Mouse (Mus musculus) lung, postnatal 0 days (tissue): ENCODE data around the gene Epsti1. TPM values are rescaled to one million over a fixed set of nuclear protein-coding genes. Genes with fewer than 3 reads are reported as not detected.
A peak's percentile ranks its signal among the peaks of the same experiment; 100 is the strongest.

Experiments used
- ATAC-seq: fragments of 200-750 bp; cut with Nextera tagmentation; 2 replicates; pipeline ENCODE4 v1.8.0; 2017; ENCODE audit warnings: moderate library complexity
- DNase-seq: peaks from one replicate; pipeline ENCODE4 v3.0.0-alpha.2; 2016; ENCODE audit warnings: low spot score
- H3K27ac ChIP-seq: fragments of 300-500 bp; sonication (generic); 2 replicates; pipeline ENCODE4 v1.5.1; 2014; ENCODE audit warnings: antibody characterized with exemption, mild to moderate bottlenecking, low read length, mixed read lengths
- H3K27me3 ChIP-seq: fragments of 300-500 bp; sonication (generic); replicated peaks from 2 replicates; pipeline ENCODE4 v1.6.1; 2014; ENCODE audit warnings: low read length, mixed read lengths; ENCODE audit not compliant: insufficient read depth
- H3K36me3 ChIP-seq: fragments of 300-500 bp; sonication (generic); 2 replicates; pipeline ENCODE4 v1.6.1; 2014; ENCODE audit warnings: low read length, mixed read lengths; ENCODE audit not compliant: insufficient read depth
- H3K4me1 ChIP-seq: fragments of 300-500 bp; sonication (generic); 2 replicates; pipeline ENCODE4 v1.6.1; 2014; ENCODE audit warnings: antibody characterized with exemption, low read depth, low read length, mixed read lengths; ENCODE audit not compliant: insufficient read depth
- H3K4me2 ChIP-seq: fragments of 300-500 bp; sonication (generic); replicated peaks from 2 replicates; pipeline ENCODE4 v1.6.1; 2014; ENCODE audit warnings: low read depth, mild to moderate bottlenecking, low read length, moderate library complexity, mixed read lengths
- H3K4me3 ChIP-seq: fragments of 300-500 bp; sonication (generic); 2 replicates; pipeline ENCODE4 v1.5.1; 2014; ENCODE audit warnings: low read depth, low read length
- H3K9ac ChIP-seq: fragments of 300-500 bp; sonication (generic); replicated peaks from 2 replicates; pipeline ENCODE4 v1.6.1; 2014; ENCODE audit warnings: low read depth, mild to moderate bottlenecking
- H3K9me3 ChIP-seq: fragments of 300-500 bp; sonication (generic); 2 replicates; pipeline ENCODE4 v1.6.1; 2016; ENCODE audit warnings: low read length, mixed read lengths
- CTCF ChIP-seq: IDR thresholded peaks from 2 replicates; pipeline ENCODE4 v1.5.1; 2016; ENCODE audit warnings: antibody characterized with exemption, mild to moderate bottlenecking
- EP300 ChIP-seq: IDR thresholded peaks from 2 replicates; pipeline ENCODE4 v1.6.1; 2016; ENCODE audit warnings: antibody characterized with exemption, mild to moderate bottlenecking, control low read depth
- WGBS: fragments of 180-500 bp; shearing (Covaris S2); extraction: QIAGEN DNeasy Blood & Tissue Kit; methylation state at CpG from one replicate; pipeline ENCODE4 v1.1.7; 2014; 5-methylcytosine and 5-hydroxymethylcytosine counted together
- polyA plus RNA-seq: library from polyadenylated mRNA; unstranded; fragments of >200 nt; fragmentation: Nextera tagmentation; extraction: Ambion mirVana; gene quantifications from 2 replicates; pipeline ENCODE4 v1.2.1, GENCODE M21; 2015

Gene Epsti1
- polyA plus RNA-seq, 1 experiment from 2014 or later: 1.5 TPM

- H3K9me3 ChIP-seq: no peaks in the 10 kb centered on the region
- ATAC-seq: no peak
- H3K9ac ChIP-seq: no peak overlapping the region
- no peaks in the 10 kb centered on the region for H3K36me3 ChIP-seq
- no peak overlapping the region for H3K4me2 ChIP-seq
- H3K27ac ChIP-seq: no peak overlapping the region
- no peak for TF ChIP-seq CTCF
- TF ChIP-seq EP300: no peak
- no peak overlapping the region for H3K4me3 ChIP-seq
- no peak for DNase-seq
- no peaks in the 10 kb centered on the region for H3K4me1 ChIP-seq
- H3K27me3 ChIP-seq: no peaks in the 10 kb centered on the region
- 75% methylated on average over 6 of the region's 6 CpGs for WGBS
Observed at GRCm38 (mm10) chr14:77882669-77883068, 21.4 kb upstream of the Epsti1 start.

- Histone ChIP-seq H3K27ac (no peak overlapping the region), H3K36me3 (no peaks in the 10 kb centered on the region), H3K4me2 (no peak overlapping the region), H3K9ac (no peak overlapping the region), H3K27me3 (no peaks in the 10 kb centered on the region), H3K4me3 (no peak overlapping the region), H3K9me3 (no peaks in the 10 kb centered on the region), H3K4me1 (no peaks in the 10 kb centered on the region)
- DNase-seq (no peak), ATAC-seq (no peak)
- TF ChIP-seq EP300: no peak
- no peak for TF ChIP-seq CTCF
- 58% methylated on average over 3 of the region's 3 CpGs for WGBS
Observed at GRCm38 (mm10) chr14:77886376-77886775, 17.7 kb upstream of the Epsti1 start.

GRCm38 (mm10) chr14:77886941-77887340 is 17.1 kb upstream of the Epsti1 start:
- no peak overlapping the region for H3K4me3 ChIP-seq
- H3K27ac ChIP-seq: no peak overlapping the region
- no peak overlapping the region for H3K4me2 ChIP-seq
- 77% methylated on average over 4 of the region's 4 CpGs for WGBS
- no peak overlapping the region for H3K9ac ChIP-seq
- no peak for TF ChIP-seq EP300
- TF ChIP-seq CTCF: no peak
- ATAC-seq (no peak), DNase-seq (no peak)
- no peaks in the 10 kb centered on the region for H3K4me1 ChIP-seq
- no peaks in the 10 kb centered on the region for H3K9me3 ChIP-seq
- no peaks in the 10 kb centered on the region for H3K27me3 ChIP-seq
- no peaks in the 10 kb centered on the region for H3K36me3 ChIP-seq

DNA sequence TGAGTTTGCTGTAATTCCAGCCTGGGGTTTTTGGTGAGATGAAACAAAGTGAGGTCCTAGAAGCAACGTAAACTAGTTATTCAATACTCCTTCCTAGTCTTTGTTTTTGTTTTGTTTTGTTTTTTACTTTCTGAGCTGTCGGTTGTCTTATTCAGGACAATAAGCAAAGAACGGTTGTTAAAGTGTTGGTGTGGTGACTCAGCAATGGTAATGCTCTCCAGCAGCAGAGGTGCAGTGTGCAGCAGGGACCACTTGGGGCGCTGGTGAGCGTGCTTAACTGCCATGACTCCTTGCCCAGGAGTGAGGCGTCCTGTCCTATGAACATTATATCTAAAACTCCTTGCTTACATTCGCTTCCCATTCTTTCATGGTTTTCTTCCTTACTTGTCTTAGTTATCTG is 14.1 kb upstream of the Epsti1 start:
- H3K4me3 ChIP-seq: no peak overlapping the region
- 86% methylated on average over 7 of the region's 7 CpGs for WGBS
- no peak for TF ChIP-seq EP300
- peak; percentile 32 for TF ChIP-seq CTCF
- DNase-seq: no peak
- no peaks in the 10 kb centered on the region for H3K9me3 ChIP-seq
- no peaks in the 10 kb centered on the region for H3K4me1 ChIP-seq
- no peak overlapping the region for H3K9ac ChIP-seq
- no peak overlapping the region for H3K4me2 ChIP-seq
- no peaks in the 10 kb centered on the region for H3K36me3 ChIP-seq
- no peaks in the 10 kb centered on the region for H3K27me3 ChIP-seq
- ATAC-seq: no peak
- no peak overlapping the region for H3K27ac ChIP-seq

DNA sequence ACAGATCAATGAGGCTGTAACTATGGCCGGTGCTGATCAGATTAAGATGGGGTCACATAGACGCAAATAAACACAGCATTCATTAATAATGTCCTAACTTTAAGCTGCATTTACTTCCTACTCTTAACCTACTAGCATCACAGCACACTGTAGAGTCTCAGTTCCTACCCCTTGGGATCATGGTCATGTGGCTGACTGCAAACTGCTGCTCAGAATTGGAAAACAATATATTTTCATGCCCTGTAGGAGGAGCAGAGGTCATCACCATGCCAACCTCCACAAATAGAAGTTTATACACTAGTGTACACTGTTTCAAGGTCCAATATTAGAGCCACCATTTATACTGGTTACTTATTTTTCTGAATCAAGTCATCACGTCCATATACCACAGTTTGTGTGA is 8.1 kb upstream of the Epsti1 start:
- TF ChIP-seq EP300 (no peak), CTCF (no peak)
- no peaks in the 10 kb centered on the region for H3K9me3 ChIP-seq
- H3K4me3 ChIP-seq: no peak overlapping the region
- no peak overlapping the region for H3K27ac ChIP-seq
- H3K4me2 ChIP-seq: no peak overlapping the region
- no peaks in the 10 kb centered on the region for H3K4me1 ChIP-seq
- no peak for ATAC-seq
- H3K9ac ChIP-seq: no peak overlapping the region
- no peaks in the 10 kb centered on the region for H3K27me3 ChIP-seq
- no peaks in the 10 kb centered on the region for H3K36me3 ChIP-seq
- DNase-seq: no peak
- whole genome bisulfite sequencing: 82% methylated on average over 3 of the region's 3 CpGs

DNA sequence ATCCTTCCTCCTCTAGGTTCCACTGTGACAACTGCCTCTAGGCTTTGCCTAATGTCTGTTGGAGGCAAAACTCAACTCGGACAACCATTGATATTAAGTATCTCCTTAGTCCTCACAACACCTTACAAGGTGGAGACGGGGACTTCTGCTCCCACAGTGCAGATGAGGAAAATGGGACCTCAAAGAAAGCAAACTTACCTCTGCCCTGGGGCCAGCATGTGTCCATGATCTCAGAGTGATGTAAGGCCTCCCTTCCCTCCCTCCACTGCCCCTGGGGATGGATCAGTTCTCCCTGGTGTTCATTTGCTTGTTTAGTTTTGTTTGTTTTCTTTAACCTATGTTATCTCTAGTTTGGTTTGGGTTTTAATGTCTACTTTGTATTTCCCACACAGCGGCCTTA is 1.5 kb upstream of the Epsti1 start:
- Histone ChIP-seq H3K4me2 (no peak overlapping the region), H3K4me1 (no peaks in the 10 kb centered on the region), H3K9me3 (no peaks in the 10 kb centered on the region), H3K9ac (no peak overlapping the region), H3K4me3 (no peak overlapping the region), H3K36me3 (no peaks in the 10 kb centered on the region), H3K27ac (no peak overlapping the region), H3K27me3 (no peaks in the 10 kb centered on the region)
- DNase-seq (no peak), ATAC-seq (no peak)
- TF ChIP-seq EP300: no peak
- TF ChIP-seq CTCF: no peak
- 84% methylated on average over 3 of the region's 3 CpGs for WGBS

- no peak overlapping the region for H3K9ac ChIP-seq
- H3K36me3 ChIP-seq: no peaks in the 10 kb centered on the region
- no peaks in the 10 kb centered on the region for H3K27me3 ChIP-seq
- DNase-seq (no peak), ATAC-seq (no peak)
- H3K4me1 ChIP-seq: no peaks in the 10 kb centered on the region
- no peak for TF ChIP-seq CTCF
- WGBS: 62% methylated on average over 5 of the region's 5 CpGs
- no peak overlapping the region for H3K27ac ChIP-seq
- H3K4me2 ChIP-seq: no peak overlapping the region
- H3K9me3 ChIP-seq: no peaks in the 10 kb centered on the region
- no peak overlapping the region for H3K4me3 ChIP-seq
Observed at GRCm38 (mm10) chr14:77905466-77905865, 1.4 kb downstream of the Epsti1 start.
